Mouse (Mus musculus) spleen, adult 12 weeks (tissue): ENCODE results near the gene Lexm.

ENCODE experiments used
- DNase-seq: peaks from one replicate; pipeline ENCODE4 v3.0.0; 2022; ENCODE audit warnings: low spot score

The Lexm gene

DNA sequence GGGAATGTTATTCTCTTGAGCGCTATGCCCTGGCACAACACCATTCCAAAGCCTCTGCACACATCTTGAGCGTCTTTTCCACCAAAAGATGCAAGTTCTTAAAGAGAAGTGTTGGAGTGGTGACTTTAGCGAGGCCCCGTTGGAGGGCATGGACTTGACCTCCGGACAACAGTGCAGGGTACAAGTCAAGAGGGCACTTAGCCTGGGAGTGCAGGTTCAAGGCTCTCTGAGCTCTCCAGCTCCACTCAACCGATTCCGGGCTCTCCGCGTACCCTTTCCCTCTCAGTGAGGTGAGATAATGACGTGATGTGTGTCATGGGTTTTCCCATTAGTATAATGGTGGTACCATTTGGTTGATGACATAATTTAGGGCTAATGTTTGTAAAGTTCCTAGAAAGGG lies 7.2 kb upstream of the Lexm start:
- DNase-seq = no peak

GRCm38 (mm10) chr4:106622712-106623111 lies 5.7 kb upstream of the Lexm start:
- no peak for DNase-seq

DNA sequence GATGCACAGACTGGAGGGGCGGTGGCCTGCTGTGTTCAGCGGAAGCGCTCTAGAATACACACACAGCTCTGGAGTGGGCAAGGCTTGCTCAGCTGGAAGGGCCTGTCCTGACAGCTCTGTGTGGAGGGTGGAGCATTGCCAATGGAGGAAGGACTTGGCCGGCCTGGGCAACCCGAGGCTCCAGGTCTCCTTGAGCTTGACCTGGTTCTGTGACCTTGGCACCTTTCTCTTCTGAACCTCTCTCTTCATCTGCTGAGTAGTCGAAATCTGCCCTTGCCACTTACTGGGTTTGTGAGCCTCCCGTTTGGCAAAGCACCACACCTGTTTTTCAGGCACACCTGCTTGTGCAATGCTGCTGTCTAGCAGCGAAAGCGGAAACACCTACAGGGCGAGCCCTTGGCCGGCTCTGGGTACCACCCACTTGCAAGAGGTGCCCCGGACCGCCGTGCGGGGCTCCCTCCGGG lies 5.0 kb upstream of the Lexm start, which contains the start of gene Ttc22:
Gene Ttc22, plus strand, starts transcription at position 403 of the 464 bp plus-strand sequence.
- no peak for DNase-seq

DNA sequence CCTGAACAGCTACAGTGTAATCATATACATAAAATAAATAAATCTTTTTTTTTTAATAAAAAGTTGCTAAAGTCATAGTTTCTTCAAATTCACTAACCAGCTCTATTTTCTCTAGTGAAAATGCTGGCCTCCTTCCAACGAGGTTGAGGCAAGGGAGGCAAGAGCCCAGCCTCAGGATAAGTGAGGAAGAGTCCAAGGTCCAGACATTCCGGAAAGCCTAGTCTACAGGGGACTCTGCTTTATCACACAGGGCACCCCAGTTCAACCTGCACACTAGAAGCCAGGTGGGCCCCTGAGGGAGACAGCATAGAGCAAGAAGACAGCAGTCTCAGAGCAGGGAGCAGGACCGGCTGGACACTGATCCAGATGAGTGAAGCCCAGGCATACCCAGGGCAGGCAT lies 4.4 kb upstream of the Lexm start:
- DNase-seq = no peak

GRCm38 (mm10) chr4:106618898-106619297 lies 1.9 kb upstream of the Lexm start:
- no peak for DNase-seq

GRCm38 (mm10) chr4:106615637-106616036 lies 1.4 kb downstream of the Lexm start:
- no peak for DNase-seq

DNA sequence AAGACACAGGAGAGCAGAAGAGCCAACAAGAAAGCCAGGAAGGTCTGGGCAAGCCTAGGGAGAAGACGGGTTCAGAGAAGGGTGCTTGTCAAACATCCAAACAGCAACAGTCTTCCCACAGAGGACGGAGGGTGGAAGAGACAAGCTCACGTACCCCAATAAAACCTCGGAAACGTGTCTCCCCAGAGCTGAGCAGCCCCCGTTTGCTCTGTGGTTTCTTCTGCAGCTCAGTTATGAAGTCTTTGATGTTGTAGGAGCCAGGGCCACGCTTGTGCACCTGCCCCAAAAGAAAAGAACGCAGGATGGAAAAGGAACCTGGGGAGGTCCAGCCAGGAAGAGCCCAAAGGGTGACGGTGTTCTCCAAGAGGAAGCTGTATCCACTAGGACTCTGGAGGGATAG lies 2.2 kb downstream of the Lexm start:
- DNase-seq = no peak

GRCm38 (mm10) chr4:106614180-106614797 lies 2.8 kb downstream of the Lexm start:
- peak; percentile 51 for DNase-seq

- DNase-seq = peak; percentile 44
Observed at GRCm38 (mm10) chr4:106613560-106613959, 3.5 kb downstream of the Lexm start.

- DNase-seq = no peak
Observed at GRCm38 (mm10) chr4:106613105-106613504, 3.9 kb downstream of the Lexm start.

DNA sequence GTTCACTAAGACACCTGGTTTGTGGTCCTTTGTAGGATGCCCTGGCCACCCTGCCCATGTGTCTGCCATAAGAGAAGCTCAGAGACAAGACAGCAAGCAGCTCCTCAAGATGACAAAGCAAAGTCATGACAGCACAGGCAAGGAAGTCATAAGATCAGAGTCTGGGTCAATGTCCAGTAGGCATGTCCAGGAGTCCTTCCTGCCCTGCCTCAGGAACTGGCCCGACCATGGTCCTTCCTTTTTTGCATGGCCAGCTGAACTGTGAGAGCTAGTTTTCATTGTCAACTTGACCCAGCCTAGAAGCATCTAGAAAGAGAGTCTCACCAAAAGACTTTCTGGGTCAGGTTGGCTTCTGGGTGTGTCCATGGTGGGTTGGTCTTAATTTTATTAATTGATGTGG lies 9.1 kb downstream of the Lexm start:
- DNase-seq = no peak

DNA sequence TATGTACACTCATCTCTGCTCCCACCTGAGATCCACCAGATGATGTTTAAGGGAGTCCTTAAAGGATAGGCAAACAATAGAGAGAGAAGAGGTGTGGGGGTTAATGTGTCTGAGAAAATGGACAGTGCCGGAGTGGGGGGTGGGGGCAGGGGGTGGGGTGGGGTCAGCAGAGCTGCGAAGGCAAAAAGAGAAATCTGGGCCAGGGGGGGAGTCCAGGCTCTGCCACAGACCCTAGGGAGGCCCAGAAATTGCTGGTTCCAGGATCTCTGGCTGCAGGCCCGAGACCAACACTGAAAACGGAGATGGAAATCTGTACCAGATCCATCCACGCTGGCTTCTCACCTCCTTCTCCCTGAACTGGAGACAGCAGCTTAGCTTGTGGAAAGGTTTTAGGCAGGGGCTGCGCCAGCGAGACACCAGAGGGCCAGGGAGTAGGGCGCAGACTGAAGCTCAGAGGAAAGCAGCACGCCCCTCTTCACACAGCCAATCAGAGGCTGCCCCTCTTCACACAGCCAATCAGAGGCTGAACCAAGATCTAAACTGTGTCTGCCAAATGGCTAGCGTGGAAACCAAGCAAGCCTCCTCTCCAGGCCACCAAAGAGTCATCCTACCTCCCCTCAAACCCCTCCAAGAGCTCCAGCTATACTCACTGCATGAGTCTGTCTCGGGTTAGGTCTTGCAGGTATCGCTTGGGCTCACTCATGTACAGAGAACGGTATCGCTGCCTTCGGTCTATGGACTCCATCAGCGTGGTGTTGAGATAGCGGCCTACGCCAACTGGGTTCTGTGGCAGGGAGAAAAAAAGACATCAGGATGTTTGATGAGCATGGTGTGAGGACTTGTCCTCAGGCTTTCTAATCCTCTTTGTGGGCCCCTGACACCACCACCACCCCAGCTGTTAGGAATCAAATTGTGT lies 10.1 kb downstream of the Lexm start:
- no peak for DNase-seq

DNA sequence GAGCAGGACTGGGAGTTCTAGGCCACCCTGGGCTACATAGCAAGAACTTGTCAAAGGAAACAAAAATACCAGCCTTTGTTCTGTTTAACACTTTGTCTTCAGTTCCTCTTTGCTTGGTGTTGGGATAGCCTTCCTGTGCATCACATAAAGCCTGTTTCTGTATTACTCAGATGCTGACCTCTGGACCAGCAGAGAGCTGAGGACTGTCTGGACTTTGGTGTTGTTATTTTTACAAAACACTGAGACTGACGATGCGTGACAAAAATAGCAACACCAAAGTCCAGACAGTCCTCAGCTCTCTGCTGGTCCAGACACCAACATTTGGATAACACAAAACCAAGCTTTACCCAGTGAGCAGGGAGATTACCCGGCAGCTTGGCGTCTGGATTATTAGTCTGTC lies 16.3 kb downstream of the Lexm start:
- DNase-seq = no peak

- DNase-seq = no peak
Observed at GRCm38 (mm10) chr4:106599415-106599814, 17.6 kb downstream of the Lexm start.

DNA sequence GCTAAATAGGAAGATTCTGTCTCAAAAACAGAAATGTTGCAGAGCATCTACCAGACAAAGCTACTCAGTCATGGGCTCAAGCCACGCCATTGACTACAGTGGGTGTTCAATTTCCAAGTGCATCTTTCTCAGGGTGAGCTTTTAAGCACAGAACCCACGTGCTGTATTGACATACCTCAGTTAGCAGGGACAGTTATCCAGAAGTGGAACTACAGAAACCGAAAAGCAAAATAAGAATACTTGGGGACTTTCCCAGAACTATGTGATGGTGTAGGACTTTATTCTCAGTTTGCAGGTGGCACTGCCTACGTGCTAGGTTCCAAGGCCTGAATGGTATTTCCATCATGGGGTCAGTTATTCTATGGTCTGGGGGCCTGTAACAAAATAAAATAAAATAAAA lies 19.3 kb downstream of the Lexm start:
- no peak for DNase-seq

DNA sequence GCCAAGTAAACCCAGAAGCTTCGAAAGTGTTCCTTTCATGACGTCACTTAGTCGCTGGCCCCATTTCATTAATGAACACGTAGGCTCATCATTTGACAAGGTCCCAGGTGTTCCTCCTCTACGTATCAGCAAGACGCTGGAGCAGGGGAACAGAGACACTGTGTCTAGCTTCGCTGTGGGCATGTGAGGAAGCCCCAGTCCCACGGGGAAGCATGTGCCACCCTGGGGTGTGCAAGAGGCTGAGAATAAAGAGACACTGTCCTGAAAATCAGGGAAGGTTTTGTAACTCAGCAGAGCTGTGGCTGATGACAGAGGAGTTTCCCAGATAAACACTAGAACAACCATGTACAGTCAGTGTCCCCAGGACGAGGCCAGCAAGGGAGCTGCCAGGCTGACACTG lies 20.0 kb downstream of the Lexm start:
- no peak for DNase-seq

DNA sequence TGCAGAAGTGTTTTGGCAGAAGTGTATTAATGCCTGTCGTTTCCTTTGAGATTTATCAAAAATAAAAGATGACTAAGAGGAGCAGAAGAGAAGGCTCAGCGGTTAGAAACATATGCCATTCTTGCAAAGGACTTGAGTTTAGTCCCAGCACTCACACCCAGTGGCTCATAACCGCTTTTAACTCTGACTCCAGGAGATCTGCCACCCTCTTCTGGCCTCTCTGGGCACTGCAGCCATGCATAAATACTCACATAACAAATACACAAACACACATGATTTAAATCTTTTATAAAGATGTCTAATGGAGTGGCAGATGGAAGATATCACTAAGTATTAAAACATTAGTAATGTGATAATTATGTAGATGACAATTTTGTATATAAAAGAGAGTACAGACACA lies 20.8 kb downstream of the Lexm start:
- DNase-seq = no peak

DNA sequence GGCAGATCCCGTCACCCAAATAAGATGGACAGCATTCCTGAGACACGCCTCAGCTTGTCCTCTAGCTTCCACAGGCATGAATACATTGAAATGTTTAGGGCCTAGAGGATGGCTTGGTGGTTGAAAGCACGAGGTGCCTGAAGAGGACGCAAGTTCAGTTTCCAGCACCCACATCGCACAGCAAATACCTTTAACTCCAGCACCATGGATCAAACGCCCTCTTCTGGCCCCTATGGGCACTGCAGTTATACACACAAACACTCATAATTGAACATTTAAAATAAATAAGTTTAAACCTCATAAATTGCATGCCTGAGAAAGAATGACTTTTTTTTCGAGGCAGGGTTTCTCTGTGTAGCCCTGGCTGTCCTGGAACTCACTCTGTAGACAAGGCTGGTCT lies 23.4 kb downstream of the Lexm start:
- no peak for DNase-seq

DNA sequence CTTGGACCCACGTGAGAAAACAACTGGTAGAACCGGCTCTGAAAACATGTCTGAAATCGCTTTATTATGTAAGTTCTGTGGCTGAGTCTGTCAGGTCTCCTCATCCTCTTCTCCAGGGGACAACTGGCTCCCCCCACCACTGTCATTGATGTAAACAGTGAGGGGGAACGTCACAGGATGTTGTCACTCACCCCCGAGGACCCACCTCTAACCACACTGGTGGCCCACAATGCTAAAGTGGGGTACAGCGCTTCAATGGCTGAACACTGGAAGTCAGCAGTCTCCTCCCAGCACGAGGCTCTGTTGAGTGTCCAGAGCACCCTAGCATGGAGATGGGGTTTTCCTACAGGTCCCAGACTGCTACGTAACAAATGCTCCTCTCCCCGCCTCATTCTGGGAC lies 26.2 kb downstream of the Lexm start:
- no peak for DNase-seq

DNA sequence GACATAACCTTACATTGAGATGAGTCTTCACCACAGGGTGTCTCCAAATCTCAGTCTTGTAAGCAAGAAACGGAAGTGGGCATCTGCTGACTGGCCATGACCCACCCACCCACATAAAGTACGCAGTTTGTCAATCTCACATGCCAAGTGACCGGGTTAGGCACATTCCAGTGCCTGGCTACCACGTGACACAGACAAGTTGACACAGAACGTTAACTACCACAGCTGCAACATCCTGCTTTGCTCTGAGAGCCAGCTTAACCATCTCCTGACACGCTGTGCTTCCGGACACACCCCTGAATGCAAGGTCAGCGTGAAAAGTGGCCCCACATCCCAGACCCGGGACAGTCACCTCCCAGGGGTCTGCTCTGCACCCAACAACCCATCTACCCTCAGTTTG lies 26.9 kb downstream of the Lexm start:
- DNase-seq = no peak

GRCm38 (mm10) chr4:106587075-106587474 lies 30.0 kb downstream of the Lexm start:
- DNase-seq = no peak

DNA sequence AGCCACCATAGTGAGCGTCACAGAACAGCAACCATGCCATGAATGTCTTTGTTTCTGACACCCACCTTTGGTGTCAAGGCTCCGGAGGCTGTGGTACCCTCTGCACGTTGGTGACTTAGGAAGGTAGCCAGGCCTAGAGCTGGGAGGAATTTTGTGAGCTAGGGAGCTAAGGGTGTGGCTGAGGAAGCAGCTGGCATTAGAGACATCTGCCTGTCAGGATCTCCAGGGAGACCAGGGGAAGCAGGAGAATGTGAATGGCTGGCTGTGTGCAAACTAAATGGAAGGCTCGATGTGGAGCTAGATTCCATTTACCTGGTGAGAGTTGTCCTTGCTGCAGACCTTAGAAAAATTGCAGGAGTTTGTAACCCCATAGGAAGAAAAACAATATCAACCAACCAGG lies 32.4 kb downstream of the Lexm start:
- DNase-seq = no peak

DNA sequence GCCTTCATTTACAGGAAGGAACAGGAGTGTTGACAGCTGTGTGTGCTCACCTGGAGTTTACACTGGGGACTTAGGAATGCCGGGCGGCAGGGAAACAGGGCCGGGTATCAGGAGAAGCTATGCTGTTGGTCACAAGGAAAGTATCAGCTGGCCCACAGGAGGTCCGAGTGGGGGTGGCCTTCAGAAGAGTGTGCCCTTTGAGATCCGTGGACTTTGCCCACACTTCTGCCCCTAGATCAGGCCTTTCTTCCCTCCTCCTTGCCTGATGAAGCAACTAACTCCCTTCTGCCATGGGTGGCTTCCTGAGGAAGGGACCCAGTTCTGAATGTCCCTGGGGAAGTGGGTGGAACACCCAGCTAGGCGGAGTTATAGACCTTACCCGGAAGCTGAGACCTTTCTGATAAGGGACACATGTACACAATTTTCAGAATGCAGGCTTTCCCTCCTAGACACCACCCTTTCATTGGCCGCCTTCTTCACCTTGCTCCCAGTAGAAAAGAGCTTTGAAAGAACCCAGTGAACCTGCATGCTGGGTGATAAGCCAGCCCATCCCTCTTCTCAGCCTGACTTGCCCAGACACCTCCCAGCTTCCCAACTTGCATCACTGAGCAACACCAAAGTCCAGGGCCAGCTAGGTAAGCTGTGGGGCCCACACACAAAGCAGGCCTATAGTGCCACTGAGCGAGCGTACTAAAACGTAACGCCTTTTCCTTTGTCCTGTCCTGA lies 34.5 kb downstream of the Lexm start:
- DNase-seq = no peak
